Mouse (Mus musculus) gastrocnemius, postnatal 4 days (tissue): ENCODE measurements around the gene Ankrd54. TPM values are rescaled to one million over a fixed set of nuclear protein-coding genes. Genes with fewer than 3 reads are reported as not detected.
"Not testable (repeated sequence)": the region's sequence is repeated elsewhere in the genome, so short reads cannot be mapped to it uniquely, and the experiment has no call there.

Source experiments
- DNase-seq, 2 experiments: peaks; one replicate each; pipeline ENCODE4 v3.0.0; 2021 to 2022; ENCODE audit warnings: low spot score in 2 of 2, mixed read lengths in 2 of 2
- total RNA-seq, 2 experiments: library from RNA; stranded (reverse); gene quantifications; 2 replicates each; pipeline ENCODE4 v1.2.3; 2021

Ankrd54 gene
- total RNA-seq, 2 experiments from 2014 or later: 11.6 to 13.5 TPM

- no peak for DNase-seq
These were observed 43.8 kb downstream of the Ankrd54 start for GRCm38 (mm10) chr15:79018886-79019285.

GRCm38 (mm10) chr15:79018191-79018590, 44.5 kb downstream of the Ankrd54 start:
- DNase-seq: no peak

- no peak for DNase-seq
These were observed 49.3 kb downstream of the Ankrd54 start for GRCm38 (mm10) chr15:79013382-79013781.

GRCm38 (mm10) chr15:79011550-79011949, 51.1 kb downstream of the Ankrd54 start:
- DNase-seq: no peak

- no peak for DNase-seq
These were observed 53.0 kb downstream of the Ankrd54 start for GRCm38 (mm10) chr15:79009734-79010133.

- DNase-seq: not testable (repeated sequence)
These were observed 54.9 kb downstream of the Ankrd54 start for GRCm38 (mm10) chr15:79007836-79008235.

GRCm38 (mm10) chr15:79007059-79007458, 55.6 kb downstream of the Ankrd54 start:
- no peak for DNase-seq

- no peak for DNase-seq
These were observed 56.1 kb downstream of the Ankrd54 start for GRCm38 (mm10) chr15:79006638-79007037.

- no peak for DNase-seq
These were observed 57.1 kb downstream of the Ankrd54 start for GRCm38 (mm10) chr15:79005581-79005980.

Other genes starting within 250 kb of the Ankrd54 start
- gene Cdc42ep1, start 220.3 kb downstream of the Ankrd54 start, total RNA-seq: 10 to 100 TPM; 43.2 to 47.6 TPM
- gene Lgals2, start 207.4 kb downstream of the Ankrd54 start, total RNA-seq: not detected
- 10 to 100 TPM; 36.8 to 40.9 TPM for gene Gga1, start 185.7 kb downstream of the Ankrd54 start, total RNA-seq
- gene Gm49510, start 163.2 kb downstream of the Ankrd54 start, total RNA-seq: not detected
- 10 to 100 TPM; 14.6 to 16.4 TPM for gene Sh3bp1, start 163.1 kb downstream of the Ankrd54 start, total RNA-seq
- gene Pdxp, start 149.0 kb downstream of the Ankrd54 start, total RNA-seq: 10 to 100 TPM; 16.4 to 21.7 TPM
- gene Lgals1, start 136.2 kb downstream of the Ankrd54 start, total RNA-seq: 1,000 to 10,000 TPM; 1,203 to 1,363 TPM
- gene Nol12, start 128.0 kb downstream of the Ankrd54 start, total RNA-seq: 10 to 100 TPM; 34.4 to 38.6 TPM
- gene Triobp, start 115.2 kb downstream of the Ankrd54 start, total RNA-seq: 10 to 100 TPM; 83.6 to 94.1 TPM
- gene H1f0, start 34.4 kb downstream of the Ankrd54 start, total RNA-seq: 100 to 1,000 TPM; 212 to 246 TPM
- gene Galr3, start 21.0 kb downstream of the Ankrd54 start, total RNA-seq: not detected
- 100 to 1,000 TPM; 106 to 111 TPM for gene Eif3l, start 12.3 kb upstream of the Ankrd54 start, total RNA-seq
- 10 to 100 TPM; 26.5 to 29.4 TPM for gene Micall1, start 46.0 kb upstream of the Ankrd54 start, total RNA-seq
- gene Polr2f, start 78.1 kb upstream of the Ankrd54 start, total RNA-seq: 10 to 100 TPM; 72.2 to 92.4 TPM
- gene 1700088E04Rik, start 78.4 kb upstream of the Ankrd54 start, total RNA-seq: 1 to 10 TPM in 1 of 2 experiments, under 1 TPM in 1; 0.96 to 1.6 TPM
- 10 to 100 TPM; 11.6 to 13.7 TPM for gene Sox10, start 102.3 kb upstream of the Ankrd54 start, total RNA-seq
- gene Pick1, start 166.3 kb upstream of the Ankrd54 start, total RNA-seq: 10 to 100 TPM; 21.9 to 24.2 TPM
- gene Gm49486, start 166.5 kb upstream of the Ankrd54 start, total RNA-seq: 1 to 10 TPM; 1.2 TPM
- gene Slc16a8, start 191.9 kb upstream of the Ankrd54 start, total RNA-seq: under 1 TPM; 0.29 to 0.36 TPM
- 1 to 10 TPM; 5.0 to 9.0 TPM for gene Baiap2l2, start 222.6 kb upstream of the Ankrd54 start, total RNA-seq